Mouse (Mus musculus) adrenal gland (tissue): ENCODE data around the gene Med16.

ENCODE experiments used
- intact Hi-C: fragments of 180-260 bp; cut with DNase I; formaldehyde crosslinking; loops from one replicate; pipeline ENCODE4 v1.15.1; 2025

Med16 gene

GRCm38 (mm10) chr10:79862049-79862788 lies 46.5 kb downstream of the Med16 start:
- intact Hi-C loops = no loop called here

GRCm38 (mm10) chr10:79861230-79862048 lies 47.3 kb downstream of the Med16 start:
- intact Hi-C loops = no loop called here

GRCm38 (mm10) chr10:79860079-79860911 lies 48.4 kb downstream of the Med16 start:
- intact Hi-C loops = no loop called here

GRCm38 (mm10) chr10:79859116-79859515 lies 49.6 kb downstream of the Med16 start:
- intact Hi-C loops = no loop called here

- intact Hi-C loops = no loop called here
Measured at GRCm38 (mm10) chr10:79858416-79859074, 50.2 kb downstream of the Med16 start.

GRCm38 (mm10) chr10:79857894-79858293 lies 50.8 kb downstream of the Med16 start:
- intact Hi-C loops = no loop called here

GRCm38 (mm10) chr10:79857452-79857811 lies 51.3 kb downstream of the Med16 start:
- intact Hi-C loops = no loop called here

- intact Hi-C loops = no loop called here
Measured at GRCm38 (mm10) chr10:79856704-79857451, 51.8 kb downstream of the Med16 start.

GRCm38 (mm10) chr10:79856280-79856679 lies 52.4 kb downstream of the Med16 start:
- intact Hi-C loops = no loop called here

GRCm38 (mm10) chr10:79855558-79856184 lies 53.1 kb downstream of the Med16 start:
- intact Hi-C loops = no loop called here

GRCm38 (mm10) chr10:79854801-79855541 lies 53.8 kb downstream of the Med16 start:
- intact Hi-C loops = no loop called here

GRCm38 (mm10) chr10:79853860-79854795 lies 54.6 kb downstream of the Med16 start, which contains the start of gene Ptbp1:
Ptbp1 (plus strand) TSS chr10:79854427.
- intact Hi-C loops = no loop called here

GRCm38 (mm10) chr10:79853392-79853791 lies 55.3 kb downstream of the Med16 start:
- intact Hi-C loops = no loop called here

GRCm38 (mm10) chr10:79852827-79853226 lies 55.9 kb downstream of the Med16 start:
- intact Hi-C loops = no loop called here

- intact Hi-C loops = no loop called here
Measured at GRCm38 (mm10) chr10:79852107-79852789, 56.5 kb downstream of the Med16 start.

- intact Hi-C loops = no loop called here
Measured at GRCm38 (mm10) chr10:79851653-79852052, 57.1 kb downstream of the Med16 start.

GRCm38 (mm10) chr10:79849941-79850628 lies 58.6 kb downstream of the Med16 start:
- intact Hi-C loops = no loop called here
